Comparison of ENCODE assay signal across 7 mouse cellular contexts in genomic region chr11:85392864-85393220, GRCm38 (mm10). TPM values are rescaled to one million over a fixed set of nuclear protein-coding genes. Genes with fewer than 3 reads are reported as not detected.
A peak's percentile ranks its signal among the peaks of the same experiment; 100 is the strongest.
DNase-seq lines count a peak whose midpoint lies in the region; ATAC-seq and TF ChIP-seq lines count a peak whose summit lies in the region.

No protein-coding gene starts in this region.

- H3K4me2 ChIP-seq in kidney, embryonic 15.5 days = peak overlapping the region; percentile 2; the same call in 1 of the 2 replicates
- H3K4me2 ChIP-seq in kidney, embryonic 16.5 days (replicated peaks; ENCODE audit: low read depth, low read length) = peak overlapping the region; percentile 17; the same call in 1 of the 2 replicates

- H3K27me3 ChIP-seq in kidney, embryonic 15.5 days = no peaks in the 10 kb centered on the region
- no peaks in the 10 kb centered on the region for H3K27me3 ChIP-seq in embryonic facial prominence, embryonic 10.5 days (replicated peaks; ENCODE audit: low read depth, poor library complexity, severe bottlenecking)
- no peaks in the 10 kb centered on the region for H3K27me3 ChIP-seq in kidney, embryonic 16.5 days (ENCODE audit: insufficient read depth, low read length)

- H3K36me3 ChIP-seq in kidney, embryonic 15.5 days = no peaks in the 10 kb centered on the region
- H3K36me3 ChIP-seq in embryonic facial prominence, embryonic 10.5 days (replicated peaks) = no peaks in the 10 kb centered on the region
- no peaks in the 10 kb centered on the region for H3K36me3 ChIP-seq in kidney, embryonic 16.5 days (ENCODE audit: insufficient read depth, low read length)

- H3K4me1 ChIP-seq in kidney, embryonic 15.5 days = peaks cover 6% of the 10 kb centered on the region
- H3K4me1 ChIP-seq in embryonic facial prominence, embryonic 10.5 days = peaks cover 40% of the 10 kb centered on the region
- peaks cover 6% of the 10 kb centered on the region; the same call in 1 of the 2 replicates for H3K4me1 ChIP-seq in kidney, embryonic 16.5 days (ENCODE audit: insufficient read depth, low read length)
- H3K4me1 ChIP-seq in olfactory bulb, adult 2 months (ENCODE audit: control insufficient read depth, insufficient read depth, low read length) = peaks cover 11% of the 10 kb centered on the region

- no peak for ATAC-seq in kidney, embryonic 15.5 days (replicated peaks; ENCODE audit: low FRiP score)
- ATAC-seq in kidney, embryonic 16.5 days (ENCODE audit: low FRiP score, low TSS enrichment) = no peak
- ATAC-seq in erythroblast, adult 5-6 weeks (replicated peaks; ENCODE audit: low FRiP score, poor library complexity, severe bottlenecking) = no peak

- peak overlapping the region; percentile 76 for H3K27ac ChIP-seq in kidney, embryonic 15.5 days
- H3K27ac ChIP-seq in embryonic facial prominence, embryonic 10.5 days (replicated peaks) = peak overlapping the region; percentile 79
- peak overlapping the region; percentile 65 for H3K27ac ChIP-seq in kidney, embryonic 16.5 days (ENCODE audit: low read length)
- peak overlapping the region; percentile 42; the same call in 1 of the 2 replicates for H3K27ac ChIP-seq in olfactory bulb, adult 2 months (ENCODE audit: insufficient read depth, low read depth, low read length)

- H3K9ac ChIP-seq in kidney, embryonic 15.5 days = no peak overlapping the region
- H3K9ac ChIP-seq in kidney, embryonic 16.5 days (replicated peaks; ENCODE audit: low read length) = peak overlapping the region; percentile 29

- H3K9me3 ChIP-seq in kidney, embryonic 15.5 days (replicated peaks) = no peaks in the 10 kb centered on the region
- no peaks in the 10 kb centered on the region for H3K9me3 ChIP-seq in embryonic facial prominence, embryonic 10.5 days
- no peaks in the 10 kb centered on the region for H3K9me3 ChIP-seq in kidney, embryonic 16.5 days (ENCODE audit: low read length)

- no peak overlapping the region for H3K4me3 ChIP-seq in kidney, embryonic 15.5 days (replicated peaks)
- H3K4me3 ChIP-seq in embryonic facial prominence, embryonic 10.5 days = peak overlapping the region; percentile 9; the same call in 1 of the 2 replicates
- no peak overlapping the region for H3K4me3 ChIP-seq in kidney, embryonic 16.5 days (ENCODE audit: low read length)
- no peak overlapping the region for H3K4me3 ChIP-seq in olfactory bulb, adult 2 months (ENCODE audit: insufficient read depth, low read depth, low read length)

- WGBS in kidney, embryonic 15.5 days = 51% methylated on average over 9 of the region's 9 CpGs
- WGBS in embryonic facial prominence, embryonic 10.5 days = 46% methylated on average over 9 of the region's 9 CpGs
- 50% methylated on average over 9 of the region's 9 CpGs for WGBS in kidney, embryonic 16.5 days
- 37% methylated on average over 9 of the region's 9 CpGs for WGBS in olfactory bulb, adult 2 months

- no peak for TF ChIP-seq POLR2A in olfactory bulb, adult 2 months (IDR thresholded peaks at IDR 0.05; ENCODE audit: insufficient read depth, low read depth, low read length)

- TF ChIP-seq CTCF in olfactory bulb, adult 2 months (IDR thresholded peaks at IDR 0.05; ENCODE audit: insufficient read depth, low read depth, low read length) = no peak

- DNase-seq in kidney, adult 9 months = no peak
- peak; percentile 21 for DNase-seq in embryonic facial prominence, embryonic 10.5 days (ENCODE audit: low spot score)
- DNase-seq in frontal cortex, postnatal 36 days (ENCODE audit: low spot score in 2 of 2) = no peak

RNA-seq across cellular contexts. Expression of gene Bcas3, which starts 39.9 kb away (rescaled TPM):
- polyA plus RNA-seq in kidney, embryonic 15.5 days (2015; fragmentation: Nextera tagmentation; extraction: Ambion mirVana) = 26.2 and 28.2 TPM in 2 replicates
- polyA plus RNA-seq in embryonic facial prominence, embryonic 10.5 days (2016; fragmentation: Nextera tagmentation; extraction: Ambion mirVana) = 26.4 and 27.7 TPM in 2 replicates
- polyA plus RNA-seq in kidney, embryonic 16.5 days (2015; fragmentation: Nextera tagmentation; extraction: Ambion mirVana) = 34.7 and 35.0 TPM in 2 replicates
- not detected in 2 replicates for polyA plus RNA-seq in olfactory bulb, adult 2 months (2012; ENCODE audit: insufficient read depth, insufficient read length, low replicate concordance, missing spikeins)
- total RNA-seq in erythroblast, adult 5-6 weeks (2015; ENCODE audit: low replicate concordance) = 97.0 and 130 TPM in 2 replicates
- 136 and 143 TPM in 2 replicates for total RNA-seq in erythroblast, adult 5-6 weeks (2017; ENCODE audit: low replicate concordance)
